Mouse (Mus musculus) forebrain, embryonic 16.5 days (tissue): ENCODE data around the gene Camta1. TPM values are rescaled to one million over a fixed set of nuclear protein-coding genes. Genes with fewer than 3 reads are reported as not detected.

Source experiments
- ATAC-seq: fragments of 200-750 bp; cut with Nextera tagmentation; 2 replicates; pipeline ENCODE4 v1.8.0; 2017; ENCODE audit warnings: mild to moderate bottlenecking, moderate library complexity
- H3K27ac ChIP-seq: fragments of 300-500 bp; sonication (generic); 2 replicates; pipeline ENCODE4 v1.5.1; 2014; ENCODE audit warnings: low read length, control low read depth
- H3K27me3 ChIP-seq: fragments of 300-500 bp; sonication (generic); replicated peaks from 2 replicates; pipeline ENCODE4 v1.6.1; 2014; ENCODE audit warnings: low read length; ENCODE audit not compliant: control insufficient read depth, insufficient read depth
- H3K36me3 ChIP-seq: fragments of 300-500 bp; sonication (generic); 2 replicates; pipeline ENCODE4 v1.6.1; 2014; ENCODE audit not compliant: control insufficient read depth, insufficient read depth
- H3K4me1 ChIP-seq: fragments of 300-500 bp; sonication (generic); replicated peaks from 2 replicates; pipeline ENCODE4 v1.6.1; 2014; ENCODE audit warnings: low read length; ENCODE audit not compliant: control insufficient read depth, insufficient read depth
- H3K4me2 ChIP-seq: fragments of 300-500 bp; sonication (generic); 2 replicates; pipeline ENCODE4 v1.6.1; 2014; ENCODE audit warnings: mild to moderate bottlenecking, low read length, control low read depth
- H3K4me3 ChIP-seq: fragments of 300-500 bp; sonication (generic); replicated peaks from 2 replicates; pipeline ENCODE4 v1.5.1; 2014; ENCODE audit warnings: mild to moderate bottlenecking, low read length, control low read depth
- H3K9ac ChIP-seq: fragments of 300-500 bp; sonication (generic); replicated peaks from 2 replicates; pipeline ENCODE4 v1.6.1; 2014; ENCODE audit warnings: low read depth, low read length, control low read depth
- H3K9me3 ChIP-seq: fragments of 300-500 bp; sonication (generic); 2 replicates; pipeline ENCODE4 v1.6.1; 2016; ENCODE audit warnings: low read length; ENCODE audit not compliant: control insufficient read depth
- WGBS: fragments of 180-500 bp; shearing (Covaris S2); extraction: QIAGEN DNeasy Blood & Tissue Kit; methylation state at CpG from one replicate; pipeline ENCODE4 v1.1.7; 2014; 5-methylcytosine and 5-hydroxymethylcytosine counted together
- polyA plus RNA-seq: library from polyadenylated mRNA; unstranded; fragments of >200 nt; fragmentation: Nextera tagmentation; extraction: Ambion mirVana; gene quantifications from 2 replicates; pipeline ENCODE4 v1.2.1, GENCODE M21; 2015

The Camta1 gene
- polyA plus RNA-seq, 1 experiment from 2014 or later: 123 TPM

- Histone ChIP-seq H3K9ac (no peak overlapping the region), H3K9me3 (no peaks in the 10 kb centered on the region), H3K4me1 (0 out of 2 replicates have a peak, but pooled peaks cover 2% of the 10 kb centered on the region), H3K27me3 (no peaks in the 10 kb centered on the region), H3K4me2 (no peak overlapping the region), H3K36me3 (no peaks in the 10 kb centered on the region), H3K27ac (no peak overlapping the region), H3K4me3 (no peak overlapping the region)
- no peak for ATAC-seq
- WGBS: 92% methylated on average over 6 of the region's 6 CpGs
Observed at GRCm38 (mm10) chr4:151805046-151805445, 56.6 kb downstream of the Camta1 start.

GRCm38 (mm10) chr4:151804208-151804607 lies 57.5 kb downstream of the Camta1 start:
- Histone ChIP-seq H3K36me3 (no peaks in the 10 kb centered on the region), H3K27ac (no peak overlapping the region), H3K27me3 (no peaks in the 10 kb centered on the region), H3K9ac (no peak overlapping the region), H3K4me2 (no peak overlapping the region), H3K4me1 (0 out of 2 replicates have a peak, but pooled peaks cover 2% of the 10 kb centered on the region), H3K4me3 (no peak overlapping the region), H3K9me3 (no peaks in the 10 kb centered on the region)
- 82% methylated on average over 2 of the region's 2 CpGs for WGBS
- no peak for ATAC-seq

GRCm38 (mm10) chr4:151798630-151799029 lies 63.0 kb downstream of the Camta1 start:
- Histone ChIP-seq H3K4me1 (peaks cover 2% of the 10 kb centered on the region; the same call in 1 of the 2 replicates), H3K9me3 (no peaks in the 10 kb centered on the region), H3K9ac (no peak overlapping the region), H3K4me2 (no peak overlapping the region), H3K4me3 (no peak overlapping the region), H3K36me3 (no peaks in the 10 kb centered on the region), H3K27ac (no peak overlapping the region), H3K27me3 (no peaks in the 10 kb centered on the region)
- 76% methylated on average over 2 of the region's 2 CpGs for WGBS
- ATAC-seq: no peak

- H3K9me3 ChIP-seq: no peaks in the 10 kb centered on the region
- no peak overlapping the region for H3K4me3 ChIP-seq
- H3K36me3 ChIP-seq: no peaks in the 10 kb centered on the region
- no peaks in the 10 kb centered on the region for H3K27me3 ChIP-seq
- 71% methylated on average over 5 of the region's 5 CpGs for WGBS
- no peak overlapping the region for H3K9ac ChIP-seq
- H3K27ac ChIP-seq: no peak overlapping the region
- no peak for ATAC-seq
- H3K4me2 ChIP-seq: no peak overlapping the region
- H3K4me1 ChIP-seq: peaks cover 2% of the 10 kb centered on the region; the same call in 1 of the 2 replicates
Observed at GRCm38 (mm10) chr4:151793694-151794093, 68.0 kb downstream of the Camta1 start.

GRCm38 (mm10) chr4:151786946-151787705 lies 74.5 kb downstream of the Camta1 start:
- Histone ChIP-seq H3K4me3 (no peak overlapping the region), H3K4me2 (no peak overlapping the region), H3K27me3 (no peaks in the 10 kb centered on the region), H3K9ac (no peak overlapping the region), H3K4me1 (no peaks in the 10 kb centered on the region), H3K9me3 (no peaks in the 10 kb centered on the region), H3K27ac (no peak overlapping the region), H3K36me3 (no peaks in the 10 kb centered on the region)
- no peak for ATAC-seq
- 87% methylated on average over 16 of the region's 16 CpGs for WGBS

GRCm38 (mm10) chr4:151780511-151780910 lies 81.2 kb downstream of the Camta1 start:
- no peak overlapping the region for H3K4me2 ChIP-seq
- no peak overlapping the region for H3K27ac ChIP-seq
- no peaks in the 10 kb centered on the region for H3K4me1 ChIP-seq
- no peaks in the 10 kb centered on the region for H3K27me3 ChIP-seq
- no peak overlapping the region for H3K9ac ChIP-seq
- no peak for ATAC-seq
- WGBS: 92% methylated on average over 6 of the region's 6 CpGs
- no peaks in the 10 kb centered on the region for H3K9me3 ChIP-seq
- H3K36me3 ChIP-seq: no peaks in the 10 kb centered on the region
- no peak overlapping the region for H3K4me3 ChIP-seq

- no peak for ATAC-seq
- Histone ChIP-seq H3K4me3 (no peak overlapping the region), H3K36me3 (no peaks in the 10 kb centered on the region), H3K27me3 (no peaks in the 10 kb centered on the region), H3K9ac (no peak overlapping the region), H3K27ac (no peak overlapping the region), H3K9me3 (no peaks in the 10 kb centered on the region), H3K4me1 (peaks cover 3% of the 10 kb centered on the region; the same call in 1 of the 2 replicates), H3K4me2 (no peak overlapping the region)
- 93% methylated on average over 12 of the region's 12 CpGs for WGBS
Observed at GRCm38 (mm10) chr4:151779962-151780459, 81.7 kb downstream of the Camta1 start.

- Histone ChIP-seq H3K27me3 (no peaks in the 10 kb centered on the region), H3K9me3 (no peaks in the 10 kb centered on the region), H3K4me2 (no peak overlapping the region), H3K9ac (no peak overlapping the region), H3K36me3 (no peaks in the 10 kb centered on the region), H3K4me3 (no peak overlapping the region), H3K4me1 (peaks cover 13% of the 10 kb centered on the region; the same call in 1 of the 2 replicates), H3K27ac (no peak overlapping the region)
- no peak for ATAC-seq
- 84% methylated on average over 4 of the region's 4 CpGs for WGBS
Observed at GRCm38 (mm10) chr4:151778511-151778910, 83.2 kb downstream of the Camta1 start.

- H3K9me3 ChIP-seq: no peaks in the 10 kb centered on the region
- H3K4me1 ChIP-seq: peaks cover 14% of the 10 kb centered on the region; the same call in 1 of the 2 replicates
- no peaks in the 10 kb centered on the region for H3K27me3 ChIP-seq
- H3K4me2 ChIP-seq: no peak overlapping the region
- no peak overlapping the region for H3K9ac ChIP-seq
- ATAC-seq: no peak
- no peak overlapping the region for H3K27ac ChIP-seq
- H3K36me3 ChIP-seq: no peaks in the 10 kb centered on the region
- 60% methylated on average over 6 of the region's 6 CpGs for WGBS
- no peak overlapping the region for H3K4me3 ChIP-seq
Observed at GRCm38 (mm10) chr4:151777451-151777850, 84.2 kb downstream of the Camta1 start.
